Mouse (Mus musculus) megakaryocyte, embryonic 14.5 days (primary cell): ENCODE measurements around the gene Edem2. TPM values are rescaled to one million over a fixed set of nuclear protein-coding genes. Genes with fewer than 3 reads are reported as not detected.
A peak's percentile ranks its signal among the peaks of the same experiment; 100 is the strongest.

Source experiments
- H3K27me3 ChIP-seq: replicated peaks from 2 replicates; pipeline ENCODE3; 2012; ENCODE audit warnings: inconsistent platforms
- H3K36me3 ChIP-seq: replicated peaks from 2 replicates; pipeline ENCODE3; 2012; ENCODE audit warnings: low read length, inconsistent platforms, mixed read lengths
- H3K4me1 ChIP-seq: 2 replicates; pipeline ENCODE4 v1.6.1; 2012; ENCODE audit warnings: inconsistent platforms
- H3K4me3 ChIP-seq: replicated peaks from 2 replicates; pipeline ENCODE3; 2012; ENCODE audit warnings: moderate library complexity, mild to moderate bottlenecking, inconsistent platforms
- H3K9me3 ChIP-seq: 2 replicates; pipeline ENCODE4 v1.6.1; 2012; ENCODE audit warnings: inconsistent platforms
- FLI1 ChIP-seq: IDR thresholded peaks from 2 replicates; pipeline ENCODE4 v1.6.1; 2012; ENCODE audit warnings: low read length, inconsistent platforms, mixed read lengths
- GATA1 ChIP-seq: IDR thresholded peaks from 3 replicates; pipeline ENCODE4 v1.6.1; 2012; ENCODE audit warnings: mixed read lengths, low read length, inconsistent platforms, borderline replicate concordance
- polyA plus RNA-seq: library from polyadenylated mRNA; stranded (reverse); fragments of >175 nt; gene quantifications from 2 replicates; pipeline ENCODE4 v1.2.3, GENCODE M21; 2012; ENCODE audit warnings: low replicate concordance; ENCODE audit not compliant: insufficient read depth

Edem2 gene
- polyA plus RNA-seq, 1 experiment = 90.3 TPM

- TF ChIP-seq GATA1 (no peak), FLI1 (no peak)
- H3K36me3 ChIP-seq = peaks cover 13% of the 10 kb centered on the region
These were observed 36.1 kb downstream of the Edem2 start for GRCm38 (mm10) chr2:155693136-155693535.

GRCm38 (mm10) chr2:155691723-155692493 is 37.4 kb downstream of the Edem2 start, which contains the start of gene Trpc4ap:
TSS of gene Trpc4ap (minus strand) at chr2:155692384.
- no peaks in the 10 kb centered on the region for H3K9me3 ChIP-seq
- TF ChIP-seq FLI1 = no peak
- no peak for TF ChIP-seq GATA1
- peak within 1 kb of the TSS; percentile 99 for H3K4me3 ChIP-seq
- peaks cover 23% of the 10 kb centered on the region for H3K36me3 ChIP-seq
- peaks cover 62% of the 10 kb centered on the region for H3K4me1 ChIP-seq
- no peaks in the 10 kb centered on the region for H3K27me3 ChIP-seq

More at GRCm38 (mm10) chr2:155693136-155693535, 36.1 kb downstream of the Edem2 start:
- no peaks in the 10 kb centered on the region for H3K9me3 ChIP-seq
- H3K4me1 ChIP-seq = peaks cover 54% of the 10 kb centered on the region
- H3K27me3 ChIP-seq = no peaks in the 10 kb centered on the region
- no peak overlapping the region for H3K4me3 ChIP-seq

GRCm38 (mm10) chr2:155691336-155691722 is 37.9 kb downstream of the Edem2 start:
- peaks cover 27% of the 10 kb centered on the region for H3K36me3 ChIP-seq
- H3K4me1 ChIP-seq = peaks cover 58% of the 10 kb centered on the region
- H3K4me3 ChIP-seq = peak overlapping the region; percentile 99
- H3K27me3 ChIP-seq = no peaks in the 10 kb centered on the region
- TF ChIP-seq FLI1 (no peak), GATA1 (no peak)
- no peaks in the 10 kb centered on the region for H3K9me3 ChIP-seq

- TF ChIP-seq GATA1 (no peak), FLI1 (no peak)
- no peaks in the 10 kb centered on the region for H3K27me3 ChIP-seq
- H3K4me3 ChIP-seq = no peak overlapping the region
- peaks cover 39% of the 10 kb centered on the region for H3K36me3 ChIP-seq
- H3K9me3 ChIP-seq = no peaks in the 10 kb centered on the region
- H3K4me1 ChIP-seq = peaks cover 48% of the 10 kb centered on the region
These were observed 40.1 kb downstream of the Edem2 start for GRCm38 (mm10) chr2:155689211-155689610.

GRCm38 (mm10) chr2:155687746-155688145 is 41.5 kb downstream of the Edem2 start:
- Histone ChIP-seq H3K27me3 (no peaks in the 10 kb centered on the region), H3K9me3 (no peaks in the 10 kb centered on the region), H3K36me3 (peaks cover 42% of the 10 kb centered on the region), H3K4me3 (peak overlapping the region; percentile 29), H3K4me1 (peaks cover 55% of the 10 kb centered on the region)
- TF ChIP-seq GATA1 (no peak), FLI1 (no peak)

GRCm38 (mm10) chr2:155686572-155686971 is 42.7 kb downstream of the Edem2 start:
- no peaks in the 10 kb centered on the region for H3K27me3 ChIP-seq
- peaks cover 61% of the 10 kb centered on the region for H3K4me1 ChIP-seq
- H3K9me3 ChIP-seq = no peaks in the 10 kb centered on the region
- H3K36me3 ChIP-seq = peaks cover 42% of the 10 kb centered on the region
- no peak overlapping the region for H3K4me3 ChIP-seq
- no peak for TF ChIP-seq GATA1
- TF ChIP-seq FLI1 = no peak

- Histone ChIP-seq H3K4me3 (no peak overlapping the region), H3K9me3 (no peaks in the 10 kb centered on the region), H3K27me3 (no peaks in the 10 kb centered on the region), H3K36me3 (peaks cover 34% of the 10 kb centered on the region), H3K4me1 (peaks cover 59% of the 10 kb centered on the region)
- TF ChIP-seq FLI1 = no peak
- TF ChIP-seq GATA1 = no peak
These were observed 45.5 kb downstream of the Edem2 start for GRCm38 (mm10) chr2:155683821-155684220.

GRCm38 (mm10) chr2:155683137-155683536 is 46.1 kb downstream of the Edem2 start:
- Histone ChIP-seq H3K9me3 (no peaks in the 10 kb centered on the region), H3K4me3 (peak overlapping the region; percentile 53), H3K4me1 (peaks cover 61% of the 10 kb centered on the region)

GRCm38 (mm10) chr2:155681874-155682273 is 47.4 kb downstream of the Edem2 start:
- Histone ChIP-seq H3K36me3 (peaks cover 28% of the 10 kb centered on the region), H3K4me1 (peaks cover 59% of the 10 kb centered on the region), H3K9me3 (no peaks in the 10 kb centered on the region), H3K4me3 (no peak overlapping the region), H3K27me3 (no peaks in the 10 kb centered on the region)
- TF ChIP-seq FLI1 (no peak), GATA1 (no peak)

More at GRCm38 (mm10) chr2:155683137-155683536, 46.1 kb downstream of the Edem2 start:
- Histone ChIP-seq H3K36me3 (peaks cover 34% of the 10 kb centered on the region), H3K27me3 (no peaks in the 10 kb centered on the region)
- TF ChIP-seq FLI1 (no peak), GATA1 (no peak)

GRCm38 (mm10) chr2:155681194-155681593 is 48.1 kb downstream of the Edem2 start:
- Histone ChIP-seq H3K9me3 (no peaks in the 10 kb centered on the region), H3K4me1 (peaks cover 60% of the 10 kb centered on the region), H3K27me3 (no peaks in the 10 kb centered on the region), H3K36me3 (peaks cover 25% of the 10 kb centered on the region), H3K4me3 (peak overlapping the region; percentile 35)
- TF ChIP-seq GATA1 (no peak), FLI1 (no peak)
